Mouse (Mus musculus): ENCODE data around the gene 9530003J23Rik. TPM values are rescaled to one million over a fixed set of nuclear protein-coding genes. Genes with fewer than 3 reads are reported as not detected.
"Not testable (repeated sequence)": the region's sequence is repeated elsewhere in the genome, so short reads cannot be mapped to it uniquely, and the experiment has no call there.

9530003J23Rik gene
- not detected in 3 replicates for total RNA-seq (2017)

DNA sequence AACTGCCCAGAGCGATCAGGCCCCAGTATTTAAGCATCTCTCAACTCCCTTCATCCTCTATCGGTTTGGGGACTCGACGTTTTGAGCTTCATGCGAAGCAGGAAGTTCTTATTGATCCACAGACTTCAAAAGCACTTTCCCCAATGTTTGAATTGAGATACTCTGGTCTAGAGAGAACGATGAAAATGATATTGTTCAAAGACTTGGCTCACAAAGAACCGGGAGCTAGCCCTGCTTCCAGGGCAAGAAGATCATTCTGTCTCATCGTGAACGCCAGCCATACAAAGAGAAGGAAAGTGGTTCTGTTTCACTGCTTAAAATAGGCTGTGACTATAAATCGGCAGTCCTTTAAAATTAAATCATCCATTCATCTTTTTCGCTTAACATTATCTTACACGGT, at the start of gene 9530003J23Rik:
TSS of gene 9530003J23Rik (minus strand) at position 101 of the 400 bp plus-strand sequence.
- ATAC-seq (replicated peaks; ENCODE audit: insufficient number of reproducible peaks, low FRiP score, low TSS enrichment, poor library complexity, severe bottlenecking): no peak

DNA sequence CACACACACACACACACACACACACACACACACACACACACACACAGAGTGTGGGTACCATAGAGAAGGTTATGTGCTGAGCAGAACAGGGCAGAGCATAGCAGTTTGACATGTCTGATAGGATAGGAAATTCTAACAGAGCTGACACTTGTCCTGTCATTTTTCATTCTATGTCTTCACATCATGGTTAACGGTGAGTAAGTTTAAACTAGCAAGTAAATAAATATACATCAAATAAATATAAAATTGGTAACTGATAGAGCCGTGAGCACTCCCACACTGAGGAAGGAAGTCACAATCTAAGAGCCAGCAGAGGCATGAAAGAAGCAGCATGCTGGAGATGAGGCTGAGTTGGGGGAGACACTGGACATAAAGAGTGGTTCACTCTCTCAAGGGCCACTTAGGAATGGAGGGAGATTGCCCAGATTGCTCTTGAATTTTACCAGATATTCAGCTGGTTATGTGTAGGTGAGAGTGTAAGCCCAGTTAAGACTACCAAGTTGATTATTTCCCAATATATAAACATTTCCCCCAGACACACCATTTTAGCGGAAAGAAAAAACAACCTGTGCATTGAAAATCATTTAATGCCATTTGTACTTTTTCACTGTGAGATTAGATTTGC, 48.8 kb upstream of the 9530003J23Rik start:
- ATAC-seq (replicated peaks; ENCODE audit: insufficient number of reproducible peaks, low FRiP score, low TSS enrichment, poor library complexity, severe bottlenecking): no peak

DNA sequence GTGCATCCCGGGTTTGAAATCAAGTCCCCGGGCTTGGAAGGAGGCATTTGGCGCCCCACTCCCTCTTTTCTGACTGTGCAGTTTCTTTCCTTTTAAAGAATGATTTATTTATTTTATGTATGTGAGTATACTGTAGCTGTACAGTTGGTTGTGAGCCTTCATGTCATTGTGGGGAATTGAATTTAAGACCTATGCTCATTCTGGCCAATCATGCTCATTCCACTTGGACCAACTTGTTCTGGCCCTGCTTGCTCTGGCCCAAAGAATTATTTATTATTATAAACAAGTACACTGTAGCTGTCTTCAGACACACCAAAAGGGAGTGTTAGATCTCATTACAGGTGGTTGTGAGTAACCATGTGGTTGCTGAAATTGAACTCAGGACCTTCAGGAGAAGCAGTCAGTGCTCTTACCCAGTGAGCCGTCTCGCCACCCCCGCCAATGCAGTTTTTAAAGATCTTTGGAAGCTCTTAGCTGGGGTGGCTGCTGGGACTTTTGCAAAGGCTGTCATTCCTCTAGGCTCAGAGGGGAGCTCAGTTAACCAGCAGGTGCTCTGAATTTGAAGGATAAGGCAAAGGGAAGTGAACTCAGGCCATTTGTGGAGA, 48.0 kb upstream of the 9530003J23Rik start:
- no peak for ATAC-seq (replicated peaks; ENCODE audit: insufficient number of reproducible peaks, low FRiP score, low TSS enrichment, poor library complexity, severe bottlenecking)

DNA sequence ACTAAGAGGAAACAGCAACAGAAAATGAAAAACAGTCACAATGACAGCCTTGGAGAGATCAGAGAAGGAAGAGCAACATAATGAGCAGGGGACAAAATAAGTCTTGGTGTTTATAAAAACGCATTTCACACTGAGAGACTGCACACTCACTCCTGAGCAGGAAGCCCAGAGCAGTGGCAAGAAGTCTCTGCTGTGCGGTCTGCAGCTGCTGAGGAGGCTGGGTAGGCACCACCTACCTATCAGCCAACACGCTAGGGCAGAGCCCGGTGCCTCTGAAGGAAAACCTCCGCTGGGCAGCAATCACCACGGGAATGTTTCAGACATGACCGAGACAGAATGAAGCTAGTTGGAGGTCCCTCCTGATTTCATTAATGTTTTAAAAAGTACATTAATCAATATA, 47.1 kb upstream of the 9530003J23Rik start:
- ATAC-seq (replicated peaks; ENCODE audit: insufficient number of reproducible peaks, low FRiP score, low TSS enrichment, poor library complexity, severe bottlenecking): not testable (repeated sequence)

DNA sequence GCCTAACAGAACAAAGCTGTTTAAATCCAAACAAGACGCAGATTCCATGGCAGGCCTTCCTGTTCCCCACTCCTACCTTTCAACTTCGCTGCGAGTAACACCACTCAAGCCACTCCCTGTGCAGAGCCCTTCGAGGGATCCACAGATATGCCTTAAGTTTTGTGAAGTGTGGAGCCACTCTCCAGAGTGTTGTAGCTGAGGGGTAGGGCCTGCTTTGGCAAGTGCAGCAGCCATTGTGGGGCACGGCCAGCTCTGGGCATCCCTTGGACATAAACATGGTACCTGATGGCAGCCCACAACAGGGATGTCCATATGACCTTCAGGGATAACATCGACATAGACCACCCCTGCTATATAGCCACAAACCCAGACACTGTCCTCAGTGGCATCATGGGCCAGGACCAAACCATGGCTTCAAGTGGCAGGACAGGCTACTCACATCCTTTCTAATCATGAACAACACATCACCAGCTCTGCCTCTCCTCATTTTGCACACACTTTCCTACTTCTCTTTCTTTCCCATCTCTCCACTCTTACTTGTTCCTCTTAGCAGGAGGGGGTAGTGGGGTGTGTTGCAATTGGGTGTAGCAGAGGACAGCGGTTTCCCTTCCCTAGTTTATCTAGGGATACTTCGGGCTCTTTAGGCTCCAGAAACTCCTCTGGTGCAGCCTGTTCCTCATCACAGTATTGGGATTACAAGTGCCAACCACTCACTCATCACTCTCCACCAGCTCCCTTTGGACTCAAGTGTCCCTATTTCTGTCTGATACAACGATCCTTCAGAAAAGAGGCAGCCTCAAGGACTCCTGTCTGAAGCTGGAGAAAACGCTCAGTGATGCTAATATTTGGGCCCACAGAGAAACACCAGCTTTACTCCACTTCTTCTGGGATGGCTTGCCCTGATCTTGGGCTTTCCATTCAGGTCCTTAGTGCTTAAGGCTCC, 46.3 kb upstream of the 9530003J23Rik start:
- peak; percentile 60 for ATAC-seq (replicated peaks; ENCODE audit: insufficient number of reproducible peaks, low FRiP score, low TSS enrichment, poor library complexity, severe bottlenecking)

DNA sequence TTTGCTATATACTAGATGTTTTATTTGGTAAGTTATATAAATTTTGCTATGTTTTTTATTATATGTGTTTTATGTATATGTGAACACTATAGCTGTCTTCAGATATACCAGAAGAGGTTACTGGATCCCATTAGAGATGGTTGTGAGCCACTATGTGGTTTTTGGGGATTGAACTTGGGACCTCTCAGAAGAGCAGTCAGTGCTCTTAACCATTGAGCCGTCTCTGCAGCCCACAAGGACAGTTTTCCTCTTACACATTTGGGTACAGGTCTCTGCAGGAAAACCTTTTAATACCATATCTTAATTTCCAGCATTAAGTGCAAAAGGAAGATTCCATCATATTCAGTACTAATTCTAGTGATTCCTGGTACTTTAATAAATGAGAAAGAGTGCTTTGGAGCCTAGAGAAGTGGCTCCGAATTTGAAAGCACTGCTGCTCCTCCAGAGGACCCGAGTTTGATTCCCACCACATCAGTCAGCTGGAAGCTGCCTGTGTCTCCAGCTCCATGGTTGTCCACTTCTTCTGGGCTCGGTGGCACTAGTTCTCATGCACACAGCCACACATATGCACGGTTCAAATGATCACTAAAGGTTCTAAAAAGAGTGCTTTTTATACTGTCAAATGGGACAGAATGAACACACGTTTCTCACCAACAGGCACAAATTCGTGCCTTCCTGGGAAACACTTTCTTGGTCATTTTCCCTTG, 45.5 kb upstream of the 9530003J23Rik start:
- ATAC-seq (replicated peaks; ENCODE audit: insufficient number of reproducible peaks, low FRiP score, low TSS enrichment, poor library complexity, severe bottlenecking): no peak

DNA sequence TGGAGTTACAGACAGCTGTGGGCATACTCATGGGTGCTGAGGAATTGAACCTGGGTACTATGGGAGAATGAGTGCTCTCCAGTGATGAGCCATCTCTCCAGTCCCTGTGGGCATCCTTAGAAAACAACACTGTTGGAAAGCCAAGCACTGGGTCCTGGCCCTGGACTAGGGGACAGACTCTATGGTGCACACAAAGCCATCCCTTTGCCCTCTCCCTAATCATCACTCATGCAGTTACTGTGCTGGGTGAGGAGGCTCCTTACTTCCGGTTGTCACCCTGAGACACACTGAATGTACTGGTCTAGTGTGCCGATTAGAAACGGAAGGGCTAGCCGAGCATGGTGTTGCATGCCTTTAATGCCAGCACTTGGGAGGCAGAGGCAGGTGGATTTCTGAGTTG, 44.7 kb upstream of the 9530003J23Rik start:
- ATAC-seq (replicated peaks; ENCODE audit: insufficient number of reproducible peaks, low FRiP score, low TSS enrichment, poor library complexity, severe bottlenecking): not testable (repeated sequence)

DNA sequence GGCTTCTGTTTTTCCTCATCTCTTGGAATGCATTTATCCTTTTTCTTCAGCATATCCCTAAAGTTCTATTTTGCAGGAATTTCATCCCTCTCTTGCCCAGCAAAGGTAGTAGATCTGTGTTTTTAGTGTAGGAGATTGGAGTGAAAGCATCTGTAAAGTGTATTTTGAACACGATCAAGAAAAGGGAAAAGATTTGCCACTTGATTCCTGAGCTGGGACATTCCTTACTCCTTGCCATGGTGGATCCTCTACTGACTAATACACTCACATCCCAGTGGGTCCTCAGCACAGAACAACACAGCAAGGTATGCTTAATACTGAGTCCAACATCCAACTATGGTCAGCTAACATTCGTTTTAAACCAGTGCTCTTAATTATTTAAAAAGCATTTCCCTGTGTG, 44.0 kb upstream of the 9530003J23Rik start:
- ATAC-seq (replicated peaks; ENCODE audit: insufficient number of reproducible peaks, low FRiP score, low TSS enrichment, poor library complexity, severe bottlenecking): no peak

DNA sequence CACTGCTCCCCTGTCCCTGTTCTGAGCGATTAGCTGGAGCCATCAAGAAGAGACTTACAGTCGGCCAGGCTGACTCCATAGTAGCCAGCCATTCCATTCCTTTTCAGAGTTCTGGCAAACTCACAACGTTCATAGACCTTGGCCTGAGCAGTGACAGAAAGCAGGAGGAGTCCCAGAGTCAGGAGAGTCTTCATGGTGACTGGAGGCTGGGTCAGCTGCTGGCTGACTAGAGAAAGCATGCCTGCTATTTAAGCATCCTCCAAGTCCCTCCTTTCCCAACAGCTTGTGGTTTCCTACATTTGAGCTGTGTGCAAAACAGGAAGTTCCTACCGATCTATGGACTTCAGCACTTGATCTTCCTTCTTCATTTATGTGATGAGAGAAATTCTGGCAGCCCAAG, 43.5 kb upstream of the 9530003J23Rik start, which contains the start of gene Lyz2:
TSS of gene Lyz2 (minus strand) at position 273 of the 400 bp plus-strand sequence.
- peak; percentile 80 for ATAC-seq (replicated peaks; ENCODE audit: insufficient number of reproducible peaks, low FRiP score, low TSS enrichment, poor library complexity, severe bottlenecking)

DNA sequence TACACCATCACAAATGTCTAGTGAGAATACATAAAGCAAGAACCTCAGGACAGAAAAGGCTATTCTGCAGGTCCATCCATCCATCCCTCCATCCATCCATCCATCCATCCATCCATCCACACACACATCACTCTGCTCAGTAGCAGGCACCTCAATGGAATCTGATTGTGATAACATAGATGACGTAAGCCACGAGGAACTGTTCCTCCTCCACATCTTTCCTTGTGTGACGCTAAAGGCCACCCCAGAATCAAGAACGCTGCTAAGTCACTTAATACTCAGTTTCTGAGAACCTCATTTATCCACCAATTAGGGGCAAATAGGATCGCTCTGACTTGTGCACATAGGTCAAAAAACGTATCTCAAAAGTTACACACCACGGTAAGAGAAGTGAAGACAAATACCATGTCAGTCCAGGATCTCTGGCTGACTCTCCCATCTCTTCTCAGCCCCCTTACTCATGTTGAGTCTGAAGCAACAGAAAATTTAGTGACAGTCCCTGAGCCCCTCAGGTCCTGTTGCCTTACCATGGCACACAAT, 42.9 kb upstream of the 9530003J23Rik start:
- ATAC-seq (replicated peaks; ENCODE audit: insufficient number of reproducible peaks, low FRiP score, low TSS enrichment, poor library complexity, severe bottlenecking): no peak

DNA sequence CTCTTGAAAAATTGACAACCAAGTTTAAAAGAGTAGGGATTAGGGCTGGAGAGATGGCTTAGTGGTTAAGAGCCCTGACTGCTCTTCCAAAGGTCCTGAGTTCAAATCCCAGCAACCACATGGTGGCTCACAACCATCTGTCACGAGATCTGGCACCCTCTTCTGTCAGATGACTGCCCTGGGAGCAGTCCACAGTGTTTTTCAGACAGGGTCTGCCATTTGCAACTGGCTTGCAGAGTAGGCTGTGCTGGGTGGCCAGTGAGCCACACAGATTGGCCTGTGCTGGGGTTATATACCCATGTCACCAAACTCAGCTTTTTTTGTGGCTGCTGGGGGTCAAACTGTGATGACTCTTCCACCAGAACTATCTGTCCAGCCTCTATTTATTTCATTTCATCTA, 41.5 kb upstream of the 9530003J23Rik start:
- no peak for ATAC-seq (replicated peaks; ENCODE audit: insufficient number of reproducible peaks, low FRiP score, low TSS enrichment, poor library complexity, severe bottlenecking)

DNA sequence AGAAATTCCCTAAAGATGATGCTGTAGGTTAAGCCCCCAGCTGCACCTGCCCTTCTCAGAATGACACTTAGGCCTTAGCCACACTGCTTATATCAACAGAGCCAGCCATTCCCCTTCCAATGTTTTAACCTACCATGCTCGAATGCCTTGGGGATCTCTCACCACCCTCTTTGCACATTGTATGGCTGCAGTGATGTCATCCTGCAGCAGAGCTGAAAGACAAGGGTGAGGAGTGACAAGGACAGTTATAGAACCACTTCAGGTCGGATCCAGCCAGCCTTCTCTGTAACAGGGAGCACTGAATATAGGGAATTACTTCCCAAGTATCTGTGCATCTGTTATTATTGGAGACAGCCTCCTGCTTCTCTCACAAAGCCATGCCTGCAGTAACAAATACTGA, 40.0 kb upstream of the 9530003J23Rik start:
- ATAC-seq (replicated peaks; ENCODE audit: insufficient number of reproducible peaks, low FRiP score, low TSS enrichment, poor library complexity, severe bottlenecking): not testable (repeated sequence)

DNA sequence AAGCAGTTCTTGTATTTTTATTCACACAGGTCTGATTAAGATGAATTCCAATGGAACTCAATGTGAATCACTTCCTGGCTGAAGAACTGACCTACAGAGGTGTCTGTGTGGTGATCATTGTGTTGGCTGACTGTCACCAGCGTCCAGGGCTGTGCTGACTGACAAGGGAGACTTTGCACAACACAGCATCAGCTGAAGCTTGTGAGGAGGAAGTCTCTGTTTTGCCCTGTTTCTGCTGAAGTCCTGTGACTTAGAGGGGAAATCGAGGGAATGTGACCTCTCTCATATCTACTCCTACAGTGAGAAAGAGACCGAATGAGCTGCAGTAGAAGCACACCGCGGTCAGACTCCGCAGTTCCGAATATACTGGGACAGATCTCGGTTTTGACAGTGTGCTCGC, 39.3 kb upstream of the 9530003J23Rik start:
- not testable (repeated sequence) for ATAC-seq (replicated peaks; ENCODE audit: insufficient number of reproducible peaks, low FRiP score, low TSS enrichment, poor library complexity, severe bottlenecking)

DNA sequence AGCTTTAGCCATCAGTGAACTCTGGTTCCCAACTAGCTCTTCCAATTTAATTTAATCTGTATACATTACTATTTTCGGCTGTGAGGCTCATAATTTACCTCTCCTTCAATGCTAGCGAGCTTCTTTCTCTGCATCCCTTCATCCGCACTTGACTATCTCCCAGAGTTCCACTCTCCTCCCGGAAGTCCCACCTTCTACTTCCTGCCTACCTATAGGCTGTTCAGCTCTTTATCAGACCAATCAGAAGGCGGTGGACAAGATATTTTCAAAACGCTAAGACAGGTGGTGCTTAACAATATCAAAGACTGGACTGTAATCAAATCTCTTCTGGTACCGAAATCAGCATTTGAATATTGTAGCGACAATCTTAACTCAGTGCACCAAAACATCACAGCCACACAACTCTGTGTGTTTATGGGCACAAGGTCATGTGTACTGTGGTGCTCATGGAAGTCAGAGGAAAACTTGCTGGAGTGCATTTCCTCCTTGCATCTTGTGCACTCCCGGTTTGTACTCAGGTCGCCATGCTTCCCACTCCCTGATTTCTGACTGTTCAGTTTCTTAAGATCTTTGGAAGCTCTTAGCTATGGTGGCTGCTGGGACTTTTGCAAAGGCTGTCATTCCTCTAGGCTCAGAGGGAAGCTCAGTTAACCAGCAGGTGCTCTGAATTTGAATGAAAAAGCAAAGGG, 37.3 kb upstream of the 9530003J23Rik start:
- ATAC-seq (replicated peaks; ENCODE audit: insufficient number of reproducible peaks, low FRiP score, low TSS enrichment, poor library complexity, severe bottlenecking): no peak

DNA sequence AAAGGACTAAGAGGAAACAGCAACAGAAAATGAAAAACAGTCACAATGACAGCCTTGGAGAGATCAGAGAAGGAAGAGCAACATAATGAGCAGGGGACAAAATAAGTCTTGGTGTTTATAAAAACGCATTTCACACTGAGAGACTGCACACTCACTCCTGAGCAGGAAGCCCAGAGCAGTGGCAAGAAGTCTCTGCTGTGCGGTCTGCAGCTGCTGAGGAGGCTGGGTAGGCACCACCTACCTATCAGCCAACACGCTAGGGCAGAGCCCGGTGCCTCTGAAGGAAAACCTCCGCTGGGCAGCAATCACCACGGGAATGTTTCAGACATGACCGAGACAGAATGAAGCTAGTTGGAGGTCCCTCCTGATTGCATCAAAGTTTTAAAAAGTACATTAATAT, 36.1 kb upstream of the 9530003J23Rik start:
- peak; percentile 51; the same call in 1 of the 2 replicates for ATAC-seq (replicated peaks; ENCODE audit: insufficient number of reproducible peaks, low FRiP score, low TSS enrichment, poor library complexity, severe bottlenecking)

DNA sequence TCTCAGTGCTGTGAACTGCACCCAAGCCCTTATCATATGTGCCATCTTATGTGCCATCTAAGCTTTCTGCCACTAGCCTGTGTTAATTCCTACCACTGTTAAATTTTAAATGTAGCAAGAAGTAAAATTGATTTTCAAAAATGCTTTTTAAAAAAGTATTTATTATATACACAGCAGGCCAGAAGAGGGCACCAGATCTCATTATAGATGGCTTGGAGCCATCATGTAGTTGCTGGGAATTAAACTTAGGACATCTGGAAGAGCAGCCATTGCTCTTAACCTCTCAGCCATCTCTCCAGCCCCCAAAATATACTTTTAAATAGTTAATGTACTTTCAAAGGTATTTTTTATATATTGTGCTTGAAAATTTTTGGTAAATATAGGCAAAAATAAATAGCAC, 33.5 kb upstream of the 9530003J23Rik start:
- ATAC-seq (replicated peaks; ENCODE audit: insufficient number of reproducible peaks, low FRiP score, low TSS enrichment, poor library complexity, severe bottlenecking): no peak

DNA sequence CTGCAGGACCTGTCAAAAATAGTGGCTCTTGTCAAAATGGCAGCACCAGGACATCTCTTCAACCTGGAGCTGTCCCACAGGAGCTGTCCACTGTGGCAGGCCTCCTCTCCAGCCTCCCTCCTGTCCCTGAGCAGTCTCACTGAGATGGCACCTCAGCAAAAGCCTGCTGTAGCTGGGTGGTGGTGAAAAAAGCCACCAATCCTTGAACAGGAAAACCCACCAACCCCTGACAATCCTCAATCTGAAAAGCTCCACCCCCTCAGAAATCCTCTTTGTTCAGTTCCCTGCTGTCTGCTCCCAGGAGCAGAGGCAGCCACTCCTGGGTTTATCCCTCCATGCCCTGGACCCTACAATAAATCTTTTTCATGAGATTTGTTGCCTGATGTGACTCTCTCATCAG, 21.4 kb upstream of the 9530003J23Rik start:
- no peak for ATAC-seq (replicated peaks; ENCODE audit: insufficient number of reproducible peaks, low FRiP score, low TSS enrichment, poor library complexity, severe bottlenecking)

DNA sequence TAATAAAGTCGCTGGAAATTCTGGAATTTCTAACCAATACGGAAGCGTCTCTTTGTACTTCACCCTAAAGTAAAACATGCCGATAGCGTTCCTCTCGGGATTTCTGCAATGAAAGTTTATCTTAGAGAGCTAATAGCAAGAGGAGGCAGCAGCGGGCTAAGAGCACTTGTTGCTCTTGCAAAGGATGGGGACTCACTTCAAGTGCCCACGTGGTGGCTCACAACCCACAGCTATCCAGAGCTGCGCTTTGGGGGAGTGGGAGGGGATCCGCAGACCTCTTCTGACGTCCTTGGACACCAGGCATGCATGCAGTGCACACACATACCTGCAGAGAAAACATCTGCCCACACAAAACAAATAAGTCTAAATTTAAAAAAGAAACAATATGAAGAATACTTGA, 2.6 kb downstream of the 9530003J23Rik start:
- no peak for ATAC-seq (replicated peaks; ENCODE audit: insufficient number of reproducible peaks, low FRiP score, low TSS enrichment, poor library complexity, severe bottlenecking)
